Mouse (Mus musculus): Measurements from ENCODE around the gene Apobec3.
"Not testable (repeated sequence)": the region's sequence is repeated elsewhere in the genome, so short reads cannot be mapped to it uniquely, and the experiment has no call there.

Apobec3 gene

GRCm38 (mm10) chr15:79895221-79896079 lies 4.0 kb downstream of the Apobec3 start:
- DNase-seq (ENCODE audit: low spot score), result peak; percentile 56

- DNase-seq (ENCODE audit: low spot score), result no peak
These were observed 4.7 kb downstream of the Apobec3 start for GRCm38 (mm10) chr15:79896080-79896725.

- DNase-seq (ENCODE audit: low spot score), result no peak
These were observed 7.5 kb downstream of the Apobec3 start for GRCm38 (mm10) chr15:79898988-79899387.

GRCm38 (mm10) chr15:79899828-79900510 lies 8.5 kb downstream of the Apobec3 start:
- DNase-seq (ENCODE audit: low spot score), result no peak

- peak; percentile 42 for DNase-seq (ENCODE audit: low spot score)
These were observed 9.3 kb downstream of the Apobec3 start for GRCm38 (mm10) chr15:79900751-79901150.

- DNase-seq (ENCODE audit: low spot score), result no peak
These were observed 9.9 kb downstream of the Apobec3 start for GRCm38 (mm10) chr15:79901399-79901798.

- DNase-seq (ENCODE audit: low spot score), result not testable (repeated sequence)
These were observed 11.6 kb downstream of the Apobec3 start for GRCm38 (mm10) chr15:79903081-79903480.

GRCm38 (mm10) chr15:79903963-79904362 lies 12.5 kb downstream of the Apobec3 start:
- DNase-seq (ENCODE audit: low spot score), result no peak

- DNase-seq (ENCODE audit: low spot score), result not testable (repeated sequence)
These were observed 13.2 kb downstream of the Apobec3 start for GRCm38 (mm10) chr15:79904678-79905077.

GRCm38 (mm10) chr15:79905211-79905610 lies 13.8 kb downstream of the Apobec3 start:
- no peak for DNase-seq (ENCODE audit: low spot score)

GRCm38 (mm10) chr15:79906855-79907254 lies 15.4 kb downstream of the Apobec3 start:
- no peak for DNase-seq (ENCODE audit: low spot score)

GRCm38 (mm10) chr15:79909006-79909405 lies 17.5 kb downstream of the Apobec3 start:
- not testable (repeated sequence) for DNase-seq (ENCODE audit: low spot score)

GRCm38 (mm10) chr15:79910812-79911211 lies 19.4 kb downstream of the Apobec3 start:
- not testable (repeated sequence) for DNase-seq (ENCODE audit: low spot score)

- no peak for DNase-seq (ENCODE audit: low spot score)
These were observed 19.9 kb downstream of the Apobec3 start for GRCm38 (mm10) chr15:79911339-79911738.

- DNase-seq (ENCODE audit: low spot score), result no peak
These were observed 22.4 kb downstream of the Apobec3 start for GRCm38 (mm10) chr15:79913761-79914346.

- peak; percentile 32 for DNase-seq (ENCODE audit: low spot score)
These were observed 22.9 kb downstream of the Apobec3 start for GRCm38 (mm10) chr15:79914357-79914756.

- no peak for DNase-seq (ENCODE audit: low spot score)
These were observed 24.7 kb downstream of the Apobec3 start for GRCm38 (mm10) chr15:79916150-79916549.

GRCm38 (mm10) chr15:79917111-79917720 lies 25.8 kb downstream of the Apobec3 start:
- no peak for DNase-seq (ENCODE audit: low spot score)

GRCm38 (mm10) chr15:79918485-79918884 lies 27.0 kb downstream of the Apobec3 start:
- DNase-seq (ENCODE audit: low spot score), result no peak

- DNase-seq (ENCODE audit: low spot score), result no peak
These were observed 28.3 kb downstream of the Apobec3 start for GRCm38 (mm10) chr15:79919787-79920186.

- no peak for DNase-seq (ENCODE audit: low spot score)
These were observed 35.5 kb downstream of the Apobec3 start for GRCm38 (mm10) chr15:79926856-79927416.
